Mouse (Mus musculus): Measurements from ENCODE around the gene Stim1. TPM values are rescaled to one million over a fixed set of nuclear protein-coding genes. Genes with fewer than 3 reads are reported as not detected.

Gene Stim1
- polyA plus RNA-seq, 1 experiment from 2014 or later: 16.2 TPM

DNA sequence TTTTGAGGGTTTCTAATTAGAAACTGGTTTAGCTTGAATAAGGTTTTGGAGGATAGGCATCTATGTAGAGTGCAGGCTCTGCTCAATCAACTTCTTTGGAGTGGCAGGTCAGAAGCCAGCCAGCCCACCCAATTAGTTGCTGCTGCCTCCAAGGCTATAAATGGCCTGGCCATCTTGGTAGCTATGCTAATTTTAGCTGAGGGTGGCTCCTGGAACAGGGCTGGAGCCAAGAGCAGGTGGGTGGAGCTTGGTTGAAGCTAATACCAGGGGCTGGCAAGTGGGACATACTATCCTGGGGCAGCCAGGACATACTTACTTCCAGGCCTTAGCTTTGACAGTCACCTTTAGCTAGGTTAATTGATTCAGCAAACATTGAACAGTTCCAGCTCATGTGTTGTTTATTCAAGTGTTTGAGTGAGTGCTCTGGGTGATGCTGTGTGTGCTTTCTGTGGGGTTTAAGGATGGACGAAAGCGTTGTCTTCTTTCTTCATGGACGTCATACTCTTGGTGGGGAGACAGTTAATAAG lies 4.9 kb downstream of the Stim1 start:
- no peak overlapping the region for H3K4me2 ChIP-seq (replicated peaks)
- H3K4me3 ChIP-seq: no peak overlapping the region
- H3K9me3 ChIP-seq: no peaks in the 10 kb centered on the region
- no peak overlapping the region for H3K27ac ChIP-seq (replicated peaks)
- ATAC-seq (ENCODE audit: low FRiP score, low read depth): no peak
- peaks cover 10% of the 10 kb centered on the region for H3K4me1 ChIP-seq
- H3K9ac ChIP-seq (replicated peaks): no peak overlapping the region
- H3K36me3 ChIP-seq: no peaks in the 10 kb centered on the region
- 87% methylated on average over 3 of the region's 3 CpGs for WGBS
- H3K27me3 ChIP-seq: peaks cover 18% of the 10 kb centered on the region

DNA sequence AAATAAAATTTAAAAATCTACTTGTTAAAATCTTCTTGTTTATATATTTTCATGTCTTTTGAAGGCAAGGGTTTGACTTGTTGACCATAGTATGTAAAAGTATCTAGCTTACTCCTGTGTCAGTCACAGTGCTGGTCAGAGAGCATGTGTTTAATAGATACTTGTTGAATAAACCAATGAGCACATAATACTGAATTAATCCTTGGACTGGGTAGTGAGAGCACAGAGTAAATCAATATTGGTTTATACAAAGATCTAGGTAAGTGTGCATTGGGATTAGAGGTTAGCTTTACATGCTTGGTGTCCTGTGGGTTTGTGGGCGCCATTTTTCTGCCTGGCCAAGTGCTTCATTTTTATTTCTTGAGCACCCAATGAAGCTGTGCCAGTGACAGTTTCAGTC lies 13.8 kb downstream of the Stim1 start:
- ATAC-seq (ENCODE audit: low FRiP score, low read depth): no peak
- Histone ChIP-seq H3K9me3 (no peaks in the 10 kb centered on the region), H3K27ac (replicated peaks) (no peak overlapping the region), H3K27me3 (no peaks in the 10 kb centered on the region), H3K9ac (replicated peaks) (no peak overlapping the region), H3K4me3 (no peak overlapping the region), H3K4me2 (replicated peaks) (no peak overlapping the region), H3K36me3 (no peaks in the 10 kb centered on the region), H3K4me1 (no peaks in the 10 kb centered on the region)
- WGBS: 90% methylated on average over 1 of the region's 1 CpGs

DNA sequence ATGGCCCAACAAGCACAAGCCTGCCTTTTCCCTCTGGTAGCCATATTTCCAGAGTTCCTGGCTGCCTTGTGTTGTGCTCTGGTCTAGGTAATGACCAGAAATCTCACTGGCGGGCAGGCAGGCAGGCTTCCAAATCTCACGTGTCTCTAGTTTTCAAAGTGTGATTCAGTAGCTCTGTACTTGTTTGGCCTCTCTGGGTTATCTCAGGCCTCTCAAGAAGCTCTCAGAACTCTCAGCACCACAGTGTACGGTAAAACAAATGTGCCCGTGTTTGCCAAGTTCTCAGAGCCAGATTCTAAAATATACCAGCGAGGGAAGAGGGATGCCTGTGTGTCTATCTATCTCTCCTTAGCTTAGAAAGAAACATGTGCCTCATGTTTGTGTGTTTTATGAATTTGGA lies 14.7 kb downstream of the Stim1 start:
- no peak for ATAC-seq (ENCODE audit: low FRiP score, low read depth)
- Histone ChIP-seq H3K9ac (replicated peaks) (no peak overlapping the region), H3K4me2 (replicated peaks) (no peak overlapping the region), H3K4me3 (no peak overlapping the region), H3K27me3 (no peaks in the 10 kb centered on the region), H3K4me1 (no peaks in the 10 kb centered on the region), H3K27ac (replicated peaks) (no peak overlapping the region), H3K36me3 (no peaks in the 10 kb centered on the region), H3K9me3 (no peaks in the 10 kb centered on the region)
- 86% methylated on average over 5 of the region's 5 CpGs for WGBS

DNA sequence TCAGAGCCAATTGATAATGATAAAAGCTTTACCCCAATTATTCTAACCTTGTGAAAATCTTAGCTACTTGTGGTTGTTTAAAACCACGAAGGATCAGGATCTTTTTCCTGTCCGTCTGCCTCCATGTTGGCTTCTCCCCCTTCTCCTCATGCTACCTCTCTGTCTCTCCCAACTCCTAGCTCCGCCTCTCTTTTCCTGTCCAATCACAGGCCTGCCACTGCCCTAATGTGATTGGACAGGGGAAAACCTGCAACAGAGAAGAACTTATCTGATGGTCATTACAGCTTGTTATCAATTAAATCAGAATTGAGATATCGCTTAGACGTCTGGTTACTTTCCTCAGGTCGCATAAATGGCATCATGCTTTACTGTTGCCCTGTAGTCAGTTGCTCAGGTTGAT lies 21.9 kb downstream of the Stim1 start:
- H3K9me3 ChIP-seq: no peaks in the 10 kb centered on the region
- no peaks in the 10 kb centered on the region for H3K36me3 ChIP-seq
- H3K4me2 ChIP-seq (replicated peaks): no peak overlapping the region
- no peak for ATAC-seq (ENCODE audit: low FRiP score, low read depth)
- 82% methylated on average over 6 of the region's 6 CpGs for WGBS
- no peak overlapping the region for H3K4me3 ChIP-seq
- no peaks in the 10 kb centered on the region for H3K27me3 ChIP-seq
- no peak overlapping the region for H3K27ac ChIP-seq (replicated peaks)
- H3K9ac ChIP-seq (replicated peaks): no peak overlapping the region
- no peaks in the 10 kb centered on the region for H3K4me1 ChIP-seq

DNA sequence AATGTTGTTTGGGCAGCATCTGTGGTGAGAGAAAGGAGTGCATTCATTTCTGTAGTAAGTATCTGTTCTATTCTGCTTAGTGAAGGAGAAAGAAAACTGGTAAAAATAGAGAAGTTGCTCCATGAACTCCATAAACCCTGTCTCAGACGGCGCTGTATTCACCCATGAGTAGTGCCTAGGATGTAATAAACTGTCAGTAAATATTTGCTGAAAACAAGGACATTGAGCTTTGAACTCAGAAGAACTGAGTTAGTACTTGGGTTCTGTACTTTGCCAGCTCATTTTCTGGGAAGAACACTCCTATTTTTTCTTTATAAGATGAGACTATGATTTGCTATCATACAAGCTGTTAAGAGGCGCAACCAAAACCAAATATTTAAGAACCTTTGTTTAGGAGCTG lies 24.6 kb downstream of the Stim1 start:
- no peaks in the 10 kb centered on the region for H3K36me3 ChIP-seq
- H3K4me1 ChIP-seq: no peaks in the 10 kb centered on the region
- WGBS: 92% methylated on average over 3 of the region's 3 CpGs
- no peak overlapping the region for H3K4me3 ChIP-seq
- no peak for ATAC-seq (ENCODE audit: low FRiP score, low read depth)
- H3K9ac ChIP-seq (replicated peaks): no peak overlapping the region
- no peaks in the 10 kb centered on the region for H3K9me3 ChIP-seq
- no peak overlapping the region for H3K27ac ChIP-seq (replicated peaks)
- H3K27me3 ChIP-seq: no peaks in the 10 kb centered on the region
- H3K4me2 ChIP-seq (replicated peaks): no peak overlapping the region

DNA sequence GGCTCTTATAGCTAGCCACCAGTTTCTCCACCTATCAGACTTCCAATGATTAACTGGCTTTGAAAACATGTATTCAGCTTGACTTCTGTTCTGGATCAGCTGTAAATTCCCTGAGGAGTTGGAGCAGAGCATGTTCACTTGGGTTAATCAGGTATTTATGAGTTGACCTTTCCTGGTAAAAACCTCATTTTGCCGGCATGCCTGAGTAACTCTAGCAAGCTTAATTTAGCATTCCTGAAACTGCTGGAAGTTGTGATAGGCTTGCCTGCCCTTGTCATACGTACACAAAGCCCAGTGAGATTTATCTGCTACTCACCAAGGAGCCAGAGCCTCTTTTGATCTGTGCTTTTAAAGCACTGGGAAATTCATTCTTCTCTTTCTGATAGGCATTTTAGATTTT lies 25.6 kb downstream of the Stim1 start:
- Histone ChIP-seq H3K27me3 (no peaks in the 10 kb centered on the region), H3K27ac (replicated peaks) (no peak overlapping the region), H3K9ac (replicated peaks) (no peak overlapping the region), H3K4me1 (no peaks in the 10 kb centered on the region), H3K4me3 (no peak overlapping the region), H3K4me2 (replicated peaks) (no peak overlapping the region), H3K9me3 (no peaks in the 10 kb centered on the region), H3K36me3 (no peaks in the 10 kb centered on the region)
- WGBS: 12% methylated on average over 2 of the region's 2 CpGs
- ATAC-seq (ENCODE audit: low FRiP score, low read depth): no peak

DNA sequence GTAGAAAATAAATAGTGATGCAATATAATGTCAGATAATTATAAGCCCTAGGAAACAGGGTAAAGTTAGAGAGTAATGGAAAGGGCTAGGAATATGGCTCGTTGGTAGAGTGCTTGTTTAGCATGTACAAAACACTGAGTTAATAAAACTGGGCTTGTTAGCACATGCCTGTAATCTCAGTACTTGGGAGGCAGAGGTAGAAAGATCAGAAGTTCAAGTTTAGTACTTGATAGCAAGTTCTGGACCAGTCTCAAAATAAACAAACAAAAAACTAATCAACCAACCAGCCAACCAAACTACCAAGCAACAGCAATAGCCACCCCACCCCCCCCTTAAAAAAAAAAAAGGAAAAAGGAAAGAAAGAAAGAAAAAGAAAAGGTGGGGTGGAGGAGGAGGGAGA lies 33.2 kb downstream of the Stim1 start:
- H3K4me3 ChIP-seq: no peak overlapping the region
- H3K27ac ChIP-seq (replicated peaks): no peak overlapping the region
- H3K9me3 ChIP-seq: no peaks in the 10 kb centered on the region
- H3K4me2 ChIP-seq (replicated peaks): no peak overlapping the region
- no peak for ATAC-seq (ENCODE audit: low FRiP score, low read depth)
- H3K27me3 ChIP-seq: no peaks in the 10 kb centered on the region
- H3K4me1 ChIP-seq: no peaks in the 10 kb centered on the region
- WGBS: 88% methylated on average over 1 of the region's 1 CpGs
- H3K9ac ChIP-seq (replicated peaks): no peak overlapping the region
- no peaks in the 10 kb centered on the region for H3K36me3 ChIP-seq

DNA sequence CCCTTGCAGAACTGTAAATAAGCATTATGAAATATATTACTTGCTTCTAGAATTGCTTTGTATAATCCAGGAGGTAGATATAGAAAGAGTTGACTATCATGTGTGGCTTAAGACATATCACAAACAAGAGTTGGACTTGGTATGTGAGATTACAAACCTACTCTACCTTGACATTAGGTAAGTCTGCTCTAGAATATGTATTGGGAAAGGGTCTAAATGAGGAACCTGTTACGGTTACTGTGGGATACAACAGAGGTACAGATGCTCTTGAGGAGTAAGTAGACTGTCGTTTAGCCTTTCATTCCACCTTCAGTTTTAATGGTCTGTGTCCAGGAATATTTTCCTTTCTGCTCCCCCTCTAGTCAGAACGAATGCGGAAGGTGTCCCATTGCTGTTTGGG lies 34.9 kb downstream of the Stim1 start:
- 93% methylated on average over 4 of the region's 4 CpGs for WGBS
- H3K9ac ChIP-seq (replicated peaks): no peak overlapping the region
- ATAC-seq (ENCODE audit: low FRiP score, low read depth): no peak
- H3K4me3 ChIP-seq: no peak overlapping the region
- H3K27ac ChIP-seq (replicated peaks): no peak overlapping the region
- H3K27me3 ChIP-seq: no peaks in the 10 kb centered on the region
- H3K4me1 ChIP-seq: no peaks in the 10 kb centered on the region
- H3K9me3 ChIP-seq: no peaks in the 10 kb centered on the region
- H3K4me2 ChIP-seq (replicated peaks): no peak overlapping the region
- H3K36me3 ChIP-seq: no peaks in the 10 kb centered on the region

DNA sequence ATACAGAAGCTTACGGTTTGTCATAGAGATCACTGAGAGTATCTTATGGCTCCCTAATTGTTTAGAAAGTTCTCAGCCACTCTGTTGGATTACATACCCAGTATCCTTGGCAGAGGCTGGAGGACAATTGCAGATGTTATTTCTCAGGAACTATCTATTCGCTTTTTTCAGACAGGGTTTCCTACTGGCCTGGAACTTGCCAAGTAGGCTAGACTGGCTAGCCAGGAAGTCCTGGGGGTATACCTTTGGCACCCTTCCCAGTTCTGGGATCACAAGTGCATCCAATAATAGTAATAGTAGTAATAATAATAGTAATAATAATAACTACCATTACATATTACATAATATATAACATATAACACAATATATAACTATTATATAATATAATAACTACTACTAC lies 38.0 kb downstream of the Stim1 start:
- no peak overlapping the region for H3K27ac ChIP-seq (replicated peaks)
- no peaks in the 10 kb centered on the region for H3K36me3 ChIP-seq
- no peaks in the 10 kb centered on the region for H3K9me3 ChIP-seq
- H3K4me3 ChIP-seq: no peak overlapping the region
- 91% methylated on average over 2 of the region's 2 CpGs for WGBS
- no peaks in the 10 kb centered on the region for H3K27me3 ChIP-seq
- no peak for ATAC-seq (ENCODE audit: low FRiP score, low read depth)
- H3K4me2 ChIP-seq (replicated peaks): no peak overlapping the region
- no peak overlapping the region for H3K9ac ChIP-seq (replicated peaks)
- no peaks in the 10 kb centered on the region for H3K4me1 ChIP-seq

DNA sequence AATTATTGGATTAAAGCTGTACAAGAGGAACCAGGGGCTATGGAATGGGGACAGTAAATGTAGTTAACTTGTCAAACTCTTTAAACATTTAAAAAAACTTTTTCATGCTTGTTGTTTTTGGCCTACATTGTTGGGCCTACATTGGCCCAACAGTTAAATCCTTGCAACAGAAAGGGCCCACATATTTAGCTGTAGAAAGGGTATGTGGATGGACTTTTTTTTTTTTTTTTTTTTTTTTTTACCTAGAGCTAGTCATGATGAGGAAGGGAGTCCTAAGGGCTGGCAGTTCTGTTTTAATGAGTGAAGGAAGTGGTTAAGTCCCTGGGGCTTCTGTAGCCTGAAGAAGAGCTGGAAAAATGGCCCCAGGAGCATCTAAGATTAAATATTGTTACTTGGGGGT lies 42.7 kb downstream of the Stim1 start:
- H3K27me3 ChIP-seq: no peaks in the 10 kb centered on the region
- H3K9ac ChIP-seq (replicated peaks): no peak overlapping the region
- no peaks in the 10 kb centered on the region for H3K36me3 ChIP-seq
- ATAC-seq (ENCODE audit: low FRiP score, low read depth): no peak
- H3K4me3 ChIP-seq: no peak overlapping the region
- H3K4me1 ChIP-seq: no peaks in the 10 kb centered on the region
- H3K4me2 ChIP-seq (replicated peaks): no peak overlapping the region
- no peaks in the 10 kb centered on the region for H3K9me3 ChIP-seq
- H3K27ac ChIP-seq (replicated peaks): no peak overlapping the region

DNA sequence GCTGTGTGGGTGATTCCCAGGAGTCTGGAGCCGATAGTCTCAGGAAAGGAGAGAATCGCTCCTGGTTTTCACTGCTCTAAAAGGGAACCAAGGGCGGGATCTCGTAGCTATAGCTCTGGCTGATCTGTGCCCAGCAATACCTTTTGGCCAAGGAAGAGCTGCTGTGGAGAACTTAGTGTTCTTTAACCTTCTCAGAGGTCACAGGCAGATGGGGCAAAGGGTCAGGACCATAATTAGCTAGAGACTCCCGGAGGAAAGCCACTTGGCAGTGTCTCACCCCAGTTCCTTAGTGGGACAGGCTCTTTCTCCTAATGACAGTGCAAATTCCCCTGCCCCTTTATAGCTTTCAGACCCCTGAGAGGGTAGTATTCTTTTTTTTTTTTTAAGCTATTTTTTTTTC lies 43.2 kb downstream of the Stim1 start:
- ATAC-seq (ENCODE audit: low FRiP score, low read depth): no peak
- Histone ChIP-seq H3K4me2 (replicated peaks) (no peak overlapping the region), H3K9me3 (no peaks in the 10 kb centered on the region), H3K4me3 (no peak overlapping the region), H3K9ac (replicated peaks) (no peak overlapping the region), H3K27ac (replicated peaks) (no peak overlapping the region), H3K4me1 (no peaks in the 10 kb centered on the region), H3K27me3 (no peaks in the 10 kb centered on the region), H3K36me3 (no peaks in the 10 kb centered on the region)
- 85% methylated on average over 5 of the region's 5 CpGs for WGBS

DNA sequence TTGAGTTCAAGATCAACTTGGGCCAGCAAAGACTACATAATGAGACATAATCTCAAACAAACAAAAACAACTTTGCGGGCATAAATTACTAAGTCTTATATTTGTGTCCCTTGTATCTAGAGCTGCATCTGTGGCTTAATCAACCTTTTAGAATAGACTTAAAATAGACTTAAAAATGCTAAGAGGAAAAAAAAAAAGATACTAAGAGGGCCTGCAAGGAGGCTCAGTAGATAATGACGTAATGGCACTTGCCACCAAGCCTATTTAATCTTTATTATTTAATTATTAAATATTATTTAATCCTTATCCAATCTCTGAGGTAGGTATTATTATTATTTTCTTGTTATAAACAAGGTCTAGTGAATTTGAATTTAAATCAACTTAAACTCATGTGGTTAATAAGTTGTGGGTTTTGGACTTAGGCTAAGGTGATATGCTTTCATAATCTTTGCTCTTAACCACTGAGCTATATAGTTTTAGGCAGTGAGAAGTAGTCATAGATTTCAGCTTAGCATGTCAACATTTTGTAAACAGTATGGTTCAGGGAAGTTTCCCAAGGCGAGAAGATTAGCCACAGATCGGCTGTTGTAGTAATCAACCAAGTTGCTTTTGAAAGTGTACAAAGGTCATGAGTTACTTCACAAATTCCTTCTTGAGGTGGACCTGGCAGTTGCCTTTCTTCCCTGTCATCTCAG lies 45.4 kb downstream of the Stim1 start:
- H3K4me1 ChIP-seq: no peaks in the 10 kb centered on the region
- no peak overlapping the region for H3K4me3 ChIP-seq
- H3K9me3 ChIP-seq: no peaks in the 10 kb centered on the region
- no peak overlapping the region for H3K27ac ChIP-seq (replicated peaks)
- 81% methylated on average over 4 of the region's 4 CpGs for WGBS
- no peak for ATAC-seq (ENCODE audit: low FRiP score, low read depth)
- H3K4me2 ChIP-seq (replicated peaks): no peak overlapping the region
- no peaks in the 10 kb centered on the region for H3K36me3 ChIP-seq
- no peaks in the 10 kb centered on the region for H3K27me3 ChIP-seq
- no peak overlapping the region for H3K9ac ChIP-seq (replicated peaks)

DNA sequence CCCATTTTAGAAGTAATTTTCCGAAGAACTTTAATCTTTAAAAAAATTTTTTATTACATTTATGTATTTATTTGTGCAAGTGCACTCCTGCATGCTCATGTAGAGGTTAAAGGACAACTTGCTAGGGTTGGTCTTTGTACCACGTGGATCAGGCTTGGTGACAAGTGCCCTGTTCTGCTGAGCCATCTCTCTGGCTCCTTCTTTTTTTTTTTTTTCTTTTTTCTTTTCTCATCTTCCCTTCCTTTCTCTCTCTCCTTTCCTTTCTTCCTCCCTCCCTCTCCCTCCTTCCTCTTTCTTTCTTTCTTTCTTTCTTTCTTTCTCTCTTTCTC lies 45.9 kb downstream of the Stim1 start:
- H3K4me1 ChIP-seq: no peaks in the 10 kb centered on the region
- no peaks in the 10 kb centered on the region for H3K27me3 ChIP-seq
- no peak overlapping the region for H3K4me3 ChIP-seq
- 65% methylated on average over 2 of the region's 2 CpGs for WGBS
- no peak overlapping the region for H3K27ac ChIP-seq (replicated peaks)
- H3K9ac ChIP-seq (replicated peaks): no peak overlapping the region
- no peaks in the 10 kb centered on the region for H3K9me3 ChIP-seq
- no peaks in the 10 kb centered on the region for H3K36me3 ChIP-seq
- ATAC-seq (ENCODE audit: low FRiP score, low read depth): no peak
- H3K4me2 ChIP-seq (replicated peaks): no peak overlapping the region
